Mouse (Mus musculus): ENCODE measurements around the gene Zfp683.
A peak's percentile ranks its signal among the peaks of the same experiment; 100 is the strongest.

The Zfp683 gene

DNA sequence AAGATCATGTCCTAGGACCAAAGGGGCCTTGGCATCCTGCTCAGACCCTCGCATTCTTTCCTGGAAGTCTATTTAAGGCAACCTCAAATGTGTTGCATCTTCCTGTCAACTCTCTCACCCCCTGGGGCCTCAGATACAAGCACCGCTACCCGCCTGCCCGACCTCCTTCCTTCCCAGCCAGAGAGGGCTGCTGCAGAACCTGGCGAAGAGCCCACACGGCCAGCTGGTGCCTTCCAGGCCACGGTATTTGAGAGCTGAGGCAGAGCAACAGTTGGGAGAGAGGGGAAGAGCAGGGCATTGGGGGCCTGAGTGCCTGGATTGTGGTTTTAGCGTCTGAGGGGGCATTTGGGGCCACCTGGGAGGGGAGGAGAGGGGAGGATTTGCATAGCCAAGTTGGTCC, 1.1 kb upstream of the Zfp683 start:
- no peak for DNase-seq (ENCODE audit: low spot score in 2 of 2)

DNA sequence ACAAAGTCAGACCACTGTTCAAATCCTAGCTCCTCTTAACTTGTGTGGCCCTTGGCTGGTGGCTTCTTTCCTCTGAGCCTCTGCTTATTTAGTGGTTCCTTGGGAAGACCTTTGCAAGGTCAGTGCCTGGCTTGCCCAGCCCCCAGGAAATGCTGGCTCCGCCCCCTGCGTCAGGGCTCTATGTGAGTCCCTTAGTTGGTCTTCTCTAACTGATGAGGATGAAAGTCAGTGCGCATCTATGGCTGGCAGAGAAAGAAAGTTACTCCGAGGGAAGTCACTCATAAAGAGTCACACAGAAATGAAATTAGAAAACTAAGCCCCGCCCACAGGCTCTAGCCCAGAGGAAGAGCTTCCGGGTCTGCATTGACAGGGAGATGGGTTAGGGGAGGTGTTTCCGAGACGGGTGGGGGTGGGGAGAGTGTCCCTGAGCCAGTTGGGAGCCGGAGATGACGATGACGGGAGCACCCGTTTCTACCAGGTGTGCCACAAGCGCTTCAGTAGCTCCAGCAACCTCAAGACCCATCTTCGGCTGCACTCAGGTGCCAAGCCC, 4.6 kb downstream of the Zfp683 start:
- no peak for DNase-seq (ENCODE audit: low spot score in 2 of 2)

DNA sequence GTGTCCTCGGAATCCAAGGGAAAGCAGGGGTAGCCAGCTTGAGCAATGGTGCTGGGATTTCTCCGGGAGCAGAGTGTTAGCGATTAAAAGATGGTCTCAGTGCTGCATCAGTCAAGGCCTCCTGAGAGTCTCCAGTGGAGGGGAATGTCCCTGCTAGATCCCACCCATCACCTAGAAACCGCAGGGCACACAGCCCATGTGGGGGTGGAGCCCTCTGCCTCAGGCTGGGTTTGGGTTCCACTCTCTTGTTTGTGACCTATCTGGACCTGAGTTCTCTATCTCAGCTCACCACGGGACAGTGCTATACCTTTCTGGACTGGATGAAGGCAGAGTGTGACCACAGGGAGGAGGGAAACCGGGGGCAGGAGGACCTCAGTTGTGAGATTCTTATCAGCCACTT, 5.3 kb downstream of the Zfp683 start:
- no peak for DNase-seq (ENCODE audit: low spot score in 2 of 2)

DNA sequence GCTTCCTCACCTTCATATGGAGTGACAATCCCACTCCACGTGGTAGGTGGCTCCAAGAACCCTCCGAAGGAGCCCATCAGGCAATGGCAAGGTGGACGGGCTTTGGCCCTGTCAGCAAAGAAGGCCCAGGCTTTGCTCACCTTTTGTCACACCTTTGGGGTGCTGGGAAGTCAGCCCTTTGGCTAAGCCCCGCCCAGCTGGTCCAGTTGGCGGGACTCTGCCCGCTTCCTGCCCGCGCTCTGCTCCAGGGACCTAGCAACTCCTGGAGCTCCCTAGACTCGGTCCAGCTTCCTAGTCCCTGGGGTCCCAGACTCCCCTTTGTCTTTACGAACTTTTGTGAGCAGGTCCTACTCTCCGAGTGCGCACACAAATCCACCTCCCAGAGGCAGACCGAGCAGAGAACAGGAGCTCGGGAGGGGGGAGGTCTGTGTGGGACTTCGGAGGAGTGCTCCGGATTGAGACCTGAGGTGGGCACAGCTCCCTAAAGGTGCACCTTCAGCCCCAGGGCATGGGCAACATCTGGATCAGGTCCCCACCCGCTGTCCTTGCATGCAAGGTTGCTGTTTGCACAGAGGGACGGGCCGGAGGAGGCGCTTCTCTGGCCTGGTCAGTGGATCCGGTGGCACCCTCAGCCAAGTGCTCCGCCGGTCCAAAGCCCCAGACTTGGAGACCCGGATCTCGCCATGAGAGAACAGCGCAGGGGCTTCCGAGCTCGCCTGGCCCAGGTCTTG, 6.7 kb downstream of the Zfp683 start, which contains the start of gene Crybg2:
TSS of gene Crybg2 (plus strand) at position 681 of the 731 bp plus-strand sequence.
- no peak for DNase-seq (ENCODE audit: low spot score in 2 of 2)

DNA sequence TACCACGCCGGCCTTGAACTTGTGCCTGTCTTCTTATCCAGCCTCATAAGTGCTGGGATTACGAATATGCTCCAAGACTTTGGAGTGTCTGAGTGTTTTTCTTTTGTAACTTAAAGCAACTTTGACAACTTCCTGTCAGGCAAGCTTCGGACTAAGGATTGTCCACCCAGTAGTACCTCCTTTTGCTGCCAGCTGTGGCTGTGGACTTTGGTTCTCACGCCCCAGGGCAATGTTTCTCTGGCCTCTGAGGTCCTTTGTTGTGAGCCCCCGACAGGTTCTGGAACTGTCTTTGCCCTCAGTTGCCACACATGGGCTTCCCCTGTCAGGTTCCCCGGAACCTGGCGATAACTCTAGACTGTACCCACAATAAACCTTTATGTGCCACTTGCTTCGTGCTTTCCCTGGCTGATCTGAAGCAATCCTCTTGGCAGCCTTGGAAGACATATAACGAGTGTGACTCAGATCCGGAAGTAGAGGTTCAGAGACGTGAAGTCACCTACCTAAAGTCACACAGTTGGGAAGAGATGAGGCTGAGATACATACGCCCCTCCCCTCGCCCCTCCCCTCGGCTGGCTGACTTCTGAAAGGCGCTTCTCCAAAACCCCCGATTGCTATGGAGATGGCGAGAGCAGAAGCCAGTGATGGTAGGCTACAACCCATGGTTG, 7.7 kb downstream of the Zfp683 start:
- DNase-seq (ENCODE audit: low spot score in 2 of 2): no peak

DNA sequence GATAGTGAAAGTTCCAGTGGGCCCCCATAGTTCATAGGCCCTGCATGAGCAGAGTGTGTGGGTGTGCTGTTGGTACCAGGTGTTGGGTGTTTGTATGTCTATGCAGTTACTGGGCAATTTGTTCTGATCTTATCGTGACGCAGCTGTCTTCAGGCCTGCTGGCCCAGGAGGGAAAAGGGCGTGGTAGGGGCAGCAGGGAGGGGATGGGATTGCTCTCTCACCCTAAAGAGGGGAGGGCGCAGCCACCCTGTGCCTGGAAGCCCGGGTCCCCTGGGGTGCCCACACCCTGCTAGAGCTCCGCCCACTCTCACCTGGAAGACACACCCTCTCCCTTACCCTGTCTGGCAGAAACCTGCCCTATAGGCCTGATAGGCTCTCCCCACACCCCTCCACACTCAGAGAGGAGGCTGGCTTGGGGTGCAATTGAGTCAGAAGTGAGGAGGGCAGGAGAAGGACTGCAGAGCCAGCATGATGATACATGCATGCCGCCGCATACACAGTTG, 8.4 kb downstream of the Zfp683 start:
- no peak for DNase-seq (ENCODE audit: low spot score in 2 of 2)

DNA sequence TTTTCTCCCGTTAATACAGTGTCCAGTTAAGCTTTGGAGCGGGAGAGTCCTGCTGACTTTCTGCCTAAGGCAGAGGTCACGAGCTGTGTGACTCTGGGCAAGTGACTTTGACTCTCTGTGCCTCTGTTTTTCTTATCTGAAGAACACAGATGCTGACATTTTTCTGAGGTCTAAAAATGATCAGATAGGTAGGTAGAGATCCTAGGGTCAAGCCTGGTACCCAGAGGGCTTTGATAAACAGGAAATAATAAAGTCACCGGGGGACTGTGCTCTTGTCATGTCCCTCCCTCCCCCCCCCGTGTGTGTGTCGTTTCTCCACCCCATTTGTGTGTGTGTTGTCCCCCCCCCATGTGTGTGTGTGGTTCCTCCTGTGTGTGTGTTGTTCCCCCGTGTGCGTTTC, 8.9 kb downstream of the Zfp683 start:
- DNase-seq (ENCODE audit: low spot score in 2 of 2): no peak

DNA sequence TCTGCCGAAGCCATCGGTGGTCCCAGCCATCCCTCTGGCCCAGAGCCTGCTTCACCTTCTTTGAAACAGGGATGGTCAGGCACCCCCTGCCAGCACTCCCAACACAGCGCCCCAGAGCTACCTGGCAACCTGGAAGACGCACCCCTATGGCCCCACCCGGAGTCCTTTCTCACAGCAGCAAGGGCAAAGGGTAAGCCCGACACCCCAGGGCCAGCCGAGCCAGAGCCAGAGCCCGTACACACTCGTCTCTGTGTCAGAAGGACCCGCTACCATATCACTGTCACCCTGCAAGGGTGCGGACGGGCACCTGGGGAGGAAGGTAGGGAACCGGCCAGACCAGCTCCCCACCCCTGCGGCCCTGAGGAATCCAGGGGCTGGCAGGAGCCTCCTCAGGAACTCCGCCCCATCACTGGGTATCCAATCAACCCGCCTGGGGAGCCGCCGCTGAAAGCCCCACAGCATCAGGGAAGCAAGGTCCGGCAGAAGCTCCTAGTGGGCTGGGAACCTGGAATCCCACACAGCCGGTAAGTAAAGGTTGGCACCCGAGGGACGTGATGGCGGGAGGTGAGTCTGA, 11.9 kb downstream of the Zfp683 start:
- no peak for DNase-seq (ENCODE audit: low spot score in 2 of 2)

DNA sequence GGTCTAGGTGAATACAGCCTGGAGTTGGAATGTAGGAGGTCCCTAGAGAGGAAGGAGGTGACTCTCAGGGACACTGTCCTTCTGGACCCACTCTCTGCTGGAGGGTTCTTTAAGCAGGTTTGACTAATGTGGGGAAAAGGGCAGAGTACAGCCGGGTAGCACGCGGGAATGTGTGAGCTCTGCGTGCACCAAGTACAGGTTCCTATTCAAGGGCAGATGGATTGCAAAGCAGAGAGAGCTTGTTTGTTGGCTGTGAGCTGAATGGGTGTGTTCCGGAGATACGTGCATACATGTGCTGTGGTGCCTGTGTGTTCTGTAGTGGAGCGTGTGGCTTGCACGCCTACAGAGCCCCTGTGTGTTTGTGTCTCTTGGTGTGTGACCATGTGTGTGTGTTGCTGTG, 13.7 kb downstream of the Zfp683 start:
- no peak for DNase-seq (ENCODE audit: low spot score in 2 of 2)

DNA sequence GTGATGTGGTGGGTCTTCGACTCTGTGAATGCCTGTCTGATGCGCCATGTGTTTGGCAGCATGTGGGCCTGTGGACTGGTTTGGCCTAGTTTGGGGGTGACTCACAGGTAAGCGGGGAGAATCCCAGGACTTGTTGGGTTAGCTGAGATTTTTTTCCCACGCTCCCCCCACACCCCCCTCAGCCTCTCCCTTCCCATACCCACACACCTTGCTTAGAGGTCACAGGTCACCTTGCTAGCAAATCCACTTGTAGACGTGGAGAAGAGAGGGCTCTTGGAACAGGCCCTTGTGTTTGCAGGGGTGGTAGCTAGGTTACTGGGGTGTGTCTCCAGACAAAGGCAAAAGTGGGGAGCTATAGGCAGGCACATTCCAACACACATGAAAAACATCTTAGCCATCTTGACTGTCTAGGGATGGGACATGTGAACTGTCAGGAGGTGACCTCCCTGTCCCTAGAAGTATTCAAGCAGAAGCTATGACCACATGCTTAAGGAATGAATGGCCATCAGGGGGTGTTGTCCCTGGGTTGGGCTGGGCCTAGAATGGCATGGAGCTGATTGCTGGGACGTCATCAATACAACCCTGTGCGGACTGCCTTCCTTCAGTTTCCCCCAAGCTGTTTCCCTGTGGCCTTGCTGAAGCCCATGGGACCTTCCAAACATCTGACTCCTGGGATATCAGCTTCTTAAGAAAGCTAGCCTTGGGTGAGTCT, 14.4 kb downstream of the Zfp683 start:
- DNase-seq (ENCODE audit: low spot score in 2 of 2): no peak

DNA sequence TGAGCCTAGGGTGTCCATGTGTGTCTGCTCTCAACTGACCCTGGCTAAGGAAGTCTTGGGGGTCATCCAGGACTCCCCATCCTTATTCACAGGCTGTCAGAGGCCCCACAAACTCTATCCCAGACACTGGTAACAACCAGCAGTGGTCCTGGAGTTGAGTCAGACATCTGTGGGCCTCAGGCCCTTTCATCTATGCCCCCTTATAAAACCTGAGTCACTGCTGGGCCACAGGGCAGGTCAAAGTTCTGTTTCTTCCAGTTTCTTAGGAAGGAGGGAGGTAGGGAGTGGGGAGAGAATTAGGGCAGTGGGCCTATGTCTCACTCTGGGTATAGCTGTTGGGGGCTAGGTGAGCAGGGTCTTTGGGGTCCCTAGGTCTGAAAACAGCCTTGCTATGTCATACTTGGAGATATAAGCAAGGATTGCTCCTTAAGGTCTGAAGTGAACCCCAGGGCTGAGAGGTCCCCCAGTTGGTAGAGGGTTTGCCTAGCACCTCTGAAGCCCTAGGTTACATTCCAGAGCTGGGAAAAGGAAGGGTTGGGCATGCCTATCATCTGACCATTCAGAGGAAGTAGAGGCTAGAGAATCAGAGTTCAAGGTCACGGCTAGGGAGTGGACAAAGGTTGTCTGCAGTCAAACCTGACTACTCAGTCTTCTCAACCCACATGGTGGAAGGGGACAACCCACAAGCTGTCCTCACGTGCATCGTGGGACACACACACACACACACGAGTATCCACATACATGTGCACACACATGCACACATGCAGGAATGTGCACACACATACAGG, 15.3 kb downstream of the Zfp683 start:
- DNase-seq (ENCODE audit: low spot score in 2 of 2): no peak

DNA sequence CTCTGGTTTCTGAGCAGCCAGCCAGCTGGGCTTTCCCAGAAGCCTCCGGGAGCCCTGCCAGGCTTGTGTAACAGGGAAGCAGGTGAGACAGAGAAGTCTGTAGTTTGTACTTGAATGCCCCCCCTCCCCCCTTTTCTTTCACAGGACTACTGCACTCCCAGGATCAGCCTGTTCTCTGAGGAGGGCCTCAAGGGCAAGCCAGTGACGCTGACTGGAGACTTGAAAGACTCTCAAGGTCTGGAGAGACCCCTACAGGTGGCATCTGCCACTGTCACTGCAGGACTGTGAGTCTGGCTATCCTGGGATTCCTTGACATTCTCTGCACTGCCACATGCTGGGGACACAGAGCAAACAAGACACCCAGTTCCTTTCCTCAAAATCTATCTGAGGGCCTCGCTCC, 25.1 kb downstream of the Zfp683 start:
- peak; percentile 46 to 49 for DNase-seq (ENCODE audit: low spot score in 2 of 2)

DNA sequence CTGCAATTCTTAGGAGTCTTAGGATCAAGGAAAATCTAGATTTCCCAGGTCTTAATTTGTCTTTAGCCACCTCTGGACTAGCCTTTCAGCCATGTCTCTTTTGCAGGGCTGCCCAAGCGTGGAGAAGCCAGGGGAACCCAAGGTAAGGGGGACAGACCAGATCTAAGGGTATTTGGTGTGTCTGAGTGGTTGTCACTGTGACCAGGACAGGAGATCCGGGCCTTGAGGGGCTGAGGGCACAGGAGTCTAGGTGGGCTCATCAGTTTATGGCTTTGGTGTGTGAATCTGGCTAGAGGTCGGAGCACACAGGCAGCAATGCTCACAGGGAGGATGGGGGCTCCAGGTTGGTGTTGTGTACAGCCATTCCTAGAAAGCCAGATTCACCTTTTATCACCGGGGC, 27.0 kb downstream of the Zfp683 start:
- DNase-seq (ENCODE audit: low spot score in 2 of 2): no peak

DNA sequence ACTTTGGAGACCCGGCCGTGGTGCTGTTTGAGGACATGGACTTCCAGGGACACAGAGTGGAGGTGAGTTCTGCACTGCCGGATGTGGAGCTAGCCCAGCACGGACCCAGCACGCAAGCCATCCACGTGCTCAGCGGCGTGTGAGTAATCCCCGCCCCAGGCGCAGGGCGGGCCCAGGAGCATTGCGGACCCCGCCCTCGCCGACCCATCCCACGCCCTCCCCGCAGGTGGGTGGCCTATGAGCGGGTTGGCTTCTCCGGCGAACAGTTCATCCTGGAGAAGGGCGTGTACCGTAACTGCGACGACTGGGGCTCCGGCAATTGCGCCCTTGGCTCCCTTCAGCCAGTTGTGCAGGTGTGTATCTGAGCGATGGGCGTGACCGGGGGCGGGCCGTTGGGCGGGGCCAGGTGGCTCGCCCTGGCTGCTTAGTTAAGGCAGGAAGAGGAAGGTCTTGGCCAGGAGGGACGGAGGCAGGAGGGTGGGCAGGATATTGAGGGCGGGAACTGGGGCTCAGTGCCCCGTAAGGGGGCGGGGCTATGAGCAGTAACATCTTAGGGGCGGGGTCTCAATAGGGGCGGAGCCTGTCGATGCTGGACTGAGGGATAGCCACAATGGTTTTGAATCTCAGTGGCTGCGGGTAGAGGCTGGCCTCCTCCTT, 28.2 kb downstream of the Zfp683 start:
- peak; percentile 75 to 80 for DNase-seq (ENCODE audit: low spot score in 2 of 2)

DNA sequence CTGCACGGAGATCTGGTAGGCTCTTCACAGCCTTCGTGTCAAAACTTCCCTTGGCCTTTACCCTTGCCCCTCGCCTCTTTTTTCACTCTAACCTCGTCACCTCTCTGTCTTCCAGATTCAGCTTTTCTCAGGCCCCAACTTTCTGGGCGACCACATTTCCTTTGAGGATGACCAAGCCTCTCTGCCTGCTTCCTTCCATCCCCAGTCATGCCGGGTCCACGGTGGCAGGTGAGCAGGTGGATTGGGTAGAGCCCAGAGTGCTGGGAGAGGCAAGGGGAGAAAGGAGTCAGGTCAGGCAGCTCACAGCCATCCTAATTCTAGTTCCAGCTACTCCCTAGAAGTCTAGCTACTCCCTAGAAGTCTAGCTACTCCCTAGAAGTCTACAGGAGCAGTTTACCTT, 28.8 kb downstream of the Zfp683 start:
- DNase-seq (ENCODE audit: low spot score in 2 of 2): no peak

DNA sequence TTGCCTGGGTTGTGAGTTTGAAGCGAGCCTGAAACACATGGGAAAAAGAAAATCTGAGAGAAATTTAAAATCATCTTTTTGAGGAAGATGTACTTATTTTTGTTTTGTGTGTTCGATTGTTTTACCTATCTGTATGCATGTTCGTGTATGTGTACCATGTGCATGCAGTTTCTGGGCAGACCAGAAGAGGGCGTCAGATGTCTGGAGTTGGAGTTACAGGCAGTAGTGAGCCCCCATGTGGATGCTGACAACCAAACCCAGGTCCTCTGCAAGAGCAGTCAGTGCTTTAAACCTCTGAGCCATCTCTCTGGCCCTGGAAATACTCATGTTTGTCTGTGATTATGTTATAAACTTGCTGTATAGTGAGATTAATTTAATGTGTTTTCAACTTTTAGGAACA, 31.4 kb downstream of the Zfp683 start:
- DNase-seq (ENCODE audit: low spot score in 2 of 2): no peak

DNA sequence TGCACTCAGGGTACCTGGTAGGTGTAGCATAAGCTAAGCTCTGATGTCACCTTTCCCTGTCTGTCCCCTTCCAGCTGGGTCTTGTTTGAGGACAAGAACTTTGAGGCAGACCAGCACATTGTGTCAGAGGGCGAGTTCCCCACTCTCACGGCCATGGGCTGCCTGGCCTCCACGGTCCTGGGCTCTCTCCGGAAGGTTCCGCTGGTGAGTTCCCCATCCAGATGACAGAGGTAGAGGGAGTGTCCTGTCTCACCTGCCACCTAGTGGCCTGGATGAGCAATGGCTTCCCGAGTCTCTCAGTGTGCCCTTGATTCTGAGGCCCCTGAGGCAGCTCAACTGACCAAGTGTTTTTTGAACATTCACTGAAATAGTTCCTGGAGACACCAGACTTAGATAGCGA, 33.8 kb downstream of the Zfp683 start:
- no peak for DNase-seq (ENCODE audit: low spot score in 2 of 2)

DNA sequence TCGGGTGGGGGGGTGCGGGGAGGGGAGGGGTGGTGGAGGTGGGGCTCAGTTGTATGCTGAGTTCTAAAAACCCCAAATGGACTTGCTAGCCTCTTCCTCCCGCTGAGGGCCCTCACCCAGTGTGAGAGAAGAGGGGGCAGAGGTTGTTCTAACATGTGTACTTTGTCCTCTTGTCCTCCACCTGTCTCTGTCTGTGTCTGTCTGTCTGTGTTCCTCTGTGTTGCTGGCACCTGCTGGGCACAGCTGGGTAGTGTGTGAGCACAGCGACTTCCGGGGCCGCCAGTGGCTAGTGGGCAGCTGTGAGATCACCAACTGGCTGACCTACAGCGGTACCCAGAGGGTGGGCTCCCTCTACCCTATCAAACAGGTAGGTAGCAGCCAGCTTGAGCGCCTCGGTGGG, 35.4 kb downstream of the Zfp683 start:
- DNase-seq (ENCODE audit: low spot score in 2 of 2): no peak

DNA sequence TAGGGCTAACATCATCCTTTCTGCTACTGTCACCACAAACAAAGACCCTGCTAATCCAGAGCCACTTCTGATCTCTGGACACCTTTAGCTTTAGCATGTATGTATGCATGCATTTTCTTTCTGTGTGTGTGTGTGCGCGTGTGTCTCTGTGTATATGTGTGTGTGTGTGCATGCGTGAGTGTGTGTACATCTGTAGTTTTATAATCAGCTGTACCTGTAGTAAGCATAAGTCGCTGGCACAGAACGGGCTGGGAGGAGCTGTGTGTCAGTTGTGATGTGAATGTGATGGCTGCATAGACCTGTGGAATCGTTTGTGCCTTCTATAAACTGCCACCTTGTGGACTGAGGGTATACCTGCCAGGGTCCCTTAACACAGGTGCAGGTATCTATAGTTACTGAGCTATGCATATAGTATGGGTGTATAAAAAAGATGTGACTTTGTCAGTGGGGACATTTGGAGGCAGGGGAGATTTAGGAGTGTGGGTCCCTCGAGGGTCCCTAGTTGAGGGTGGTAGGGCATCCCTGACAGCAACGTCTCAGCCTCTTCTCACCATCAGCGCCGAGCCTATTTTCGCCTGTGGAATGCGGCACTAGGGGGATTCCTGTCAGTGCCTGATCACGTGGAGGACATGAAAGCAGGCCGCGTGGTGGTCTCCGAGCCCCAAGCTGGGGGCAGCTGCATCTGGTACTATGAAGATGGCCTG, 37.0 kb downstream of the Zfp683 start:
- no peak for DNase-seq (ENCODE audit: low spot score in 2 of 2)

DNA sequence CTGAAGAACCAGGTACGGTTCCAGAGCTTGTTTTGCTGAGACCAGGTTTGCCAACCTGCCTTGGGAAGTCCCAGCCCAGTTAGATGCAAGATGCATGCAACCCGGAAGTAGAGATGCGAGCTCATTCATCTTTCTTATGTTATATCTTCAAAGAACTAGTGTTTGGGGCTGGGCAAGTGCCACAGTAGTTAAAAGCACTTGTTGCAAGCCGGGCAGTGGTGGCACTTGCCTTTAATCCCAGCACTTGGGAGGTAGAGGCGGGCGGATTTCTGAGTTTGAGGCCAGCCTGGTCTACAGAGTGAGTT, 37.5 kb downstream of the Zfp683 start:
- no peak for DNase-seq (ENCODE audit: low spot score in 2 of 2)

All from right cerebral cortex, adult 2 months (tissue).